Mouse (Mus musculus) liver, embryonic 16.5 days (tissue): ENCODE results near the gene Cd5. TPM values are rescaled to one million over a fixed set of nuclear protein-coding genes. Genes with fewer than 3 reads are reported as not detected.

ENCODE experiments used
- ATAC-seq: fragments of 200-750 bp; cut with Nextera tagmentation; 2 replicates; pipeline ENCODE4 v1.8.0; 2017; ENCODE audit warnings: low read depth, mild to moderate bottlenecking, moderate number of reproducible peaks, moderate library complexity
- H3K27ac ChIP-seq: fragments of 300-500 bp; sonication (generic); 2 replicates; pipeline ENCODE4 v1.5.1; 2014; ENCODE audit warnings: mild to moderate bottlenecking, low read length
- H3K27me3 ChIP-seq: fragments of 300-500 bp; sonication (generic); 2 replicates; pipeline ENCODE4 v1.6.1; 2014; ENCODE audit warnings: low read depth, low read length, mixed read lengths; ENCODE audit not compliant: control insufficient read depth, insufficient read depth
- H3K36me3 ChIP-seq: fragments of 300-500 bp; sonication (generic); 2 replicates; pipeline ENCODE4 v1.6.1; 2014; ENCODE audit warnings: mild to moderate bottlenecking; ENCODE audit not compliant: control insufficient read depth, insufficient read depth
- H3K4me1 ChIP-seq: fragments of 300-500 bp; sonication (generic); 2 replicates; pipeline ENCODE4 v1.6.1; 2014; ENCODE audit warnings: low read depth, low read length, mixed read lengths; ENCODE audit not compliant: control insufficient read depth
- H3K4me2 ChIP-seq: fragments of 300-500 bp; sonication (generic); 2 replicates; pipeline ENCODE4 v1.6.1; 2014; ENCODE audit warnings: low read depth, low read length, mixed read lengths
- H3K4me3 ChIP-seq: fragments of 300-500 bp; sonication (generic); 2 replicates; pipeline ENCODE4 v1.5.1; 2014; ENCODE audit warnings: low read depth, mild to moderate bottlenecking, low read length
- H3K9ac ChIP-seq: fragments of 300-500 bp; sonication (generic); 2 replicates; pipeline ENCODE4 v1.6.1; 2014; ENCODE audit warnings: low read depth, low read length
- H3K9me3 ChIP-seq: fragments of 300-500 bp; sonication (generic); replicated peaks from 2 replicates; pipeline ENCODE4 v1.6.1; 2016; ENCODE audit warnings: low read length; ENCODE audit not compliant: control insufficient read depth
- WGBS: fragments of 180-500 bp; shearing (Covaris S2); extraction: QIAGEN DNeasy Blood & Tissue Kit; methylation state at CpG from one replicate; pipeline ENCODE4 v1.1.7; 2014; ENCODE audit not compliant: insufficient replicate concordance; 5-methylcytosine and 5-hydroxymethylcytosine counted together
- polyA plus RNA-seq: library from polyadenylated mRNA; unstranded; fragments of >200 nt; fragmentation: Nextera tagmentation; extraction: Ambion mirVana; gene quantifications from 2 replicates; pipeline ENCODE4 v1.2.1, GENCODE M21; 2015

The Cd5 gene
- polyA plus RNA-seq, 1 experiment from 2014 or later = not detected

DNA sequence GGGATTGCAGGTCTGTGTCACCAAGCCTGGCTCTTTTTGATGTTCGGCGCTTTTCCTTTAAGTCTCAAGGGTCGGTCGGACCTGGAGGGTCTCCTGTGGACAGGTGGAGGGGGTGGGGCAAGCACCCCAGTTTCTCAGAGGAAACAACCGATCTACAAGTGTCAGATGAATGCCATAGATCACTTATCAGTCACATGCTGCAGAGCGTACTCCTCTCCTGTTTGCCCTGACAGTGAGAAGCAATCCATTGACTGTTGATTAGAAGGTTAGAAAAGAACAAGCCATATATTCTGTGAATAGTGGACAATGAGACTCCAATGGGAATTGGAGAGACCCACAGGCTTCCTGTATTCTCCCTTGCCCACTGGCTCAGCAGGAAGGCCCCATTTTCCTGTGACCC lies 11.4 kb upstream of the Cd5 start:
- no peak for ATAC-seq
- no peaks in the 10 kb centered on the region for H3K4me1 ChIP-seq
- H3K27ac ChIP-seq = no peak overlapping the region
- H3K4me3 ChIP-seq = no peak overlapping the region
- H3K9ac ChIP-seq = no peak overlapping the region
- H3K36me3 ChIP-seq = no peaks in the 10 kb centered on the region
- H3K4me2 ChIP-seq = no peak overlapping the region
- no peaks in the 10 kb centered on the region for H3K9me3 ChIP-seq
- no peaks in the 10 kb centered on the region for H3K27me3 ChIP-seq
- 68% methylated on average over 6 of the region's 6 CpGs for WGBS

DNA sequence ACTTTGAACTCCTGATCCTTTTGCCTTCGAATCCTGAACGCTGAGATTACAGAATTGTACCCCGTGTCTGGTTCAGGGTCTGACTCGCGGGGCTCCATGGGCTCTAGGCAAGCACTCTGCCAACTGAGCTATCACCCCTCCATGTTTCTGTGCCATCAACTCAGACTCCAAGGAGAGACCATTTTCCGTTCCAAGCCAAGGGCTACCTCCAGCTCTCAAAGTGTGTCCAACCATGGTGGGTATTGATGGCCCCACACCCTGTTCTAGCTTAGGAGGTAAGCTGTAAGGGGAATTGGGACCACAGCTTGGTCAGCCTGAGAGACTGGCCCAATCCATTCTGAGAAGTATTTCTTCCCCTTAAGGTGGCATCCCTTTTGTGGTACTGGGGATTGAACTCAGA lies 10.5 kb upstream of the Cd5 start:
- WGBS = 62% methylated on average over 6 of the region's 6 CpGs
- Histone ChIP-seq H3K9ac (no peak overlapping the region), H3K9me3 (no peaks in the 10 kb centered on the region), H3K36me3 (no peaks in the 10 kb centered on the region), H3K4me2 (no peak overlapping the region), H3K4me3 (no peak overlapping the region), H3K4me1 (no peaks in the 10 kb centered on the region), H3K27me3 (no peaks in the 10 kb centered on the region), H3K27ac (no peak overlapping the region)
- ATAC-seq = no peak

- Histone ChIP-seq H3K9me3 (no peaks in the 10 kb centered on the region), H3K4me1 (no peaks in the 10 kb centered on the region), H3K36me3 (no peaks in the 10 kb centered on the region), H3K4me2 (no peak overlapping the region), H3K27me3 (no peaks in the 10 kb centered on the region), H3K9ac (no peak overlapping the region), H3K27ac (no peak overlapping the region), H3K4me3 (no peak overlapping the region)
- ATAC-seq = no peak
- WGBS = 50% methylated on average over 11 of the region's 11 CpGs
These were observed 9.8 kb upstream of the Cd5 start for GRCm38 (mm10) chr19:10748401-10749102.

GRCm38 (mm10) chr19:10747718-10748117 lies 8.9 kb upstream of the Cd5 start:
- ATAC-seq = no peak
- WGBS = 62% methylated on average over 6 of the region's 6 CpGs
- Histone ChIP-seq H3K36me3 (no peaks in the 10 kb centered on the region), H3K9ac (no peak overlapping the region), H3K4me3 (no peak overlapping the region), H3K4me2 (no peak overlapping the region), H3K27ac (no peak overlapping the region), H3K4me1 (no peaks in the 10 kb centered on the region), H3K9me3 (no peaks in the 10 kb centered on the region), H3K27me3 (no peaks in the 10 kb centered on the region)

DNA sequence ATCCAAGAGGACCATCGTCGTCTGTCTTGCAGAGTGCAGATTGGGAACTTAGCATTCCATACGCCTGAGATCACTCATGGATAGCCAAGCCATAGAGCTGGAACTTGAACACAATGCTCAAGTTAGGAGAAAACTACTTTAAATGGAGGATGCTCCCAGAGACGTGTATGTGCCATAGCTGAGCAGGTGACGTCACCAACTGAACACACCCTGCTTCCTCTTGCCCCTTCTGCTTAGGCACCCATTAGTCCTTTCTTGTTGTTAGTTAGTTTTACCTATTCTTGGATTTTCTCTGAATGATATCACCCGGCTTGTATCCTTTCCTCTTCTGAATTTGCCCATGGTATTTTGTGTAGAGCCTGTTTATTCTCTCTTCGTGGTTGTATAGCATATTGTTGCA lies 8.4 kb upstream of the Cd5 start:
- no peak overlapping the region for H3K4me3 ChIP-seq
- no peaks in the 10 kb centered on the region for H3K36me3 ChIP-seq
- WGBS = 66% methylated on average over 7 of the region's 7 CpGs
- ATAC-seq = no peak
- H3K4me2 ChIP-seq = no peak overlapping the region
- H3K27ac ChIP-seq = no peak overlapping the region
- no peak overlapping the region for H3K9ac ChIP-seq
- H3K9me3 ChIP-seq = no peaks in the 10 kb centered on the region
- H3K27me3 ChIP-seq = no peaks in the 10 kb centered on the region
- H3K4me1 ChIP-seq = no peaks in the 10 kb centered on the region

DNA sequence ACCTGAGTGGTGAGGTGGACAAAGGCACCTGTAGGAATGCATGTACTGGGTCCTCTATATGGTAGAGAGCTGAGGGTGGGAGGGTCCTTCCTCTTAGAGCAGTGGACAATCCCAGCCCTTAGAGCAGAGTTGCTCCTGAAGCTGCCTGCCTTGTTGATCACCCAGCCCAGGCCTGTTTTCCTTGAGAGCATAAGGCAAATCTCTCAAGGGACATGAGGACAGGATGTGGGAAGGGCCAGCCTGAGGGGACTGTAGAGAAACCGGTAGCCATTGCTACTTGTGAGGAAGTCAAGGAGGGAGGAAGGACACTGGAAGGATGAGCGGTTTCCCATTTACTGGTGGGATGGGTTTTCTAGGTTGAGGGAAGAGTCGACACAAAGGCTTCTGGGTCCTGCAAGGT lies 3.8 kb upstream of the Cd5 start:
- Histone ChIP-seq H3K4me3 (no peak overlapping the region), H3K9ac (no peak overlapping the region), H3K9me3 (no peaks in the 10 kb centered on the region), H3K4me1 (no peaks in the 10 kb centered on the region), H3K27me3 (no peaks in the 10 kb centered on the region), H3K4me2 (no peak overlapping the region), H3K36me3 (no peaks in the 10 kb centered on the region), H3K27ac (no peak overlapping the region)
- 31% methylated on average over 3 of the region's 3 CpGs for WGBS
- no peak for ATAC-seq

DNA sequence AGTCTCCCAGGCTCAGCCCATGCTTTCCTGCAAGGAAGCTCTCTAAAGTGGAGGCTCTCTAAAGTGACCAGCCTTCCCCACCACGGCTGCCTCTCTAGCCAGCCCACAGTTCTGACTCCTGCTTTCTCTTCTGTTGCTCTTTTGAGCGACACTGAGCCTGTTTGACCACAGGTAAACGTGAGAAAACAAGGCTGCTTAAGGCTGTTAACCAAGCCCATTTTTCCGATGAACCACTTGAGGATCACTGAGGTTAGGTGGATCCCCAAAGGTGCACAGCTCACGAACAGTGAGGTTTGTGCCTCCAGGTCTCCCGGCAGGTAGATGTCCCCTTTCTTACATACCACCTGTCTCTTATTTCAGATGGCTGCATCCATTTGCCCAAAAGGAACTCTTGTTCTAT lies 3.3 kb upstream of the Cd5 start:
- no peaks in the 10 kb centered on the region for H3K27me3 ChIP-seq
- no peak overlapping the region for H3K27ac ChIP-seq
- H3K4me3 ChIP-seq = no peak overlapping the region
- no peaks in the 10 kb centered on the region for H3K4me1 ChIP-seq
- H3K4me2 ChIP-seq = no peak overlapping the region
- H3K36me3 ChIP-seq = no peaks in the 10 kb centered on the region
- WGBS = 57% methylated on average over 6 of the region's 6 CpGs
- H3K9me3 ChIP-seq = no peaks in the 10 kb centered on the region
- ATAC-seq = no peak
- no peak overlapping the region for H3K9ac ChIP-seq

DNA sequence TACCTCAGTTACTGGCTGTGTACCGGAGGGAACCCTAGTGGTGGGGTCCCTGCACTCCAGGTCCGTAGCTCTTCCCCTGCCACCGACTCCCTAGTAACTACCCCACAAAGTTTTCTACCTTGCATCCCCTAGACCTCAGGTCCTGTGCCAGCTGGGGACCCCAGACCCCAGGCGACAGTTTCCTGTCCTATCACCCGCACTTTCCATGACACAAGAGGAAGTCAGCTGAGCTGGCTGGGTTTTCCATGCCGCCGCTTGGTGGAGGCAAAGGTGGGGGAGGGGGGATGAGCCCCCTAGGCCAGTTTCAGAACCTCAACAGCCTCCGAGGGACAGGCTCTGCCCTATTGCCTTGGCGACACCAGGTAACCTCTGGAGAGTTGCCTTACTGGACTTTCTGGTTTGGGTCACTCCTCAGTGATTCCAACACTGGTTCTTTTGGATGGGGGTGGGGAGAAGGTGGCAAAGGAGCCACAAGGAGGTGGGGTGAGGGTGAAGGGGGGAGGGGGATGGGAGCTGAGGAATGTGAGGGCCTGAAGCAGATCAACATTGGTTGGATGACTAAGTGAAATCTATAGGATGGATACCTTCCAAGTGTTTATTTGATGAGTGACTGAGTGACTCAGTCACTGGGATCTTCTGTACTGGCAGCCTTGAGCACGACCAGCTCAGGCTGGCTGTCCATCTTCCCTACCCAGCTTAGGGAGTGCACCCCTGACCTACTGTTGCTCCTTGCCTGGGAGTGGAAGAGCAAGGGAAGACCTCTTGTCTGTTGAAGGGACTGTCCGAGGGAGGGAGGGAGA lies 2.0 kb upstream of the Cd5 start:
- Histone ChIP-seq H3K4me1 (no peaks in the 10 kb centered on the region), H3K27ac (no peak overlapping the region), H3K9me3 (no peaks in the 10 kb centered on the region), H3K4me3 (no peak overlapping the region), H3K4me2 (no peak overlapping the region), H3K27me3 (no peaks in the 10 kb centered on the region), H3K9ac (no peak overlapping the region), H3K36me3 (no peaks in the 10 kb centered on the region)
- ATAC-seq = no peak
- WGBS = 19% methylated on average over 11 of the region's 11 CpGs

DNA sequence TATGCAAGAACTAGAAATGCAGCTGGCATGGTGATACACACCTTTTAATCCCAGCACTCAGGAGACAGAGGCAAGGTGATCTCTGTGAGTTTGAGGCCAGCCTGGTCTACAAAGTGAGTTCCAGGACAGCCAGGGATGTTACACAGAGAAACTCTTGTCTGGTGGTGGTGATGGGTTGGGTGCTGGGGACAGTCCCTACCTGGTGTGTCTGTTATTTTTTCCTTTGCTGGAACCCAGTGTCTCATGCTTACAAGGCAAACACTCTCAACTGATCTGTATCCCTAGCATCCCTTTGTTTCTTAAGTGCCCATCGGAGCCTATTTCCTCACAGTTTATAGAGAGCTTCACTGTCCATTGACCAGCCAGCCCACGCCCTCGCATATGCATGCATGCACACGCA lies 1.1 kb upstream of the Cd5 start:
- Histone ChIP-seq H3K27me3 (no peaks in the 10 kb centered on the region), H3K4me2 (no peak overlapping the region), H3K27ac (no peak overlapping the region), H3K9ac (no peak overlapping the region), H3K36me3 (no peaks in the 10 kb centered on the region), H3K9me3 (no peaks in the 10 kb centered on the region), H3K4me1 (no peaks in the 10 kb centered on the region), H3K4me3 (no peak overlapping the region)
- ATAC-seq = no peak
- 71% methylated on average over 4 of the region's 4 CpGs for WGBS
